In the genomic region with DNA sequence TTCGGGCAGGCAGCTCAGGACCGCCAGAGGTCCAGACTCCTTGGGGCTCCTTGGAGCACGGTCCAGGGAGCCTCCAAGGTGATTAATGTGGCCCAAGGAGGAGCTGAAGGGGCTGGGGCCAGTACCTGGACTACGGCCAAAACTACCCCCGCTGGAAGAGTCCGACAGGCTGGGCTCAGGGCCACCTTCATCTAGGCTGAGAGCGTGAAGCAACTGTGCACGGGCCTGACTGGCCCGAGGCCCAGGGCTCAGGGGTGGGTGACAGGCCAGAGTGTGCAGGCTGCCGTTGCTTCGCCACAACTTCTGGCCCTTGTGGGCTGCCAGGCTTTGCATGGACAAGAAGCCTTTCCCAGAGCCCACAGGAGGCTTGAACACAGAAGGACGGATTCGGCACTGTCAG, we compare ENCODE assay signal across 16 mouse cellular contexts. TPM values are rescaled to one million over a fixed set of nuclear protein-coding genes. Genes with fewer than 3 reads are reported as not detected.
A peak's percentile ranks its signal among the peaks of the same experiment; 100 is the strongest.
DNase-seq lines count a peak whose midpoint lies in the region; ATAC-seq and TF ChIP-seq lines count a peak whose summit lies in the region.
"Had no signal": no experiment of that assay in that cellular context is flagged by ENCODE, and none has a peak within 500 bp of the region (broad histone marks: within the 10 kb centered on the region; RNA-seq: fewer than 3 reads in every experiment).

No protein-coding gene starts in this region.

- H3K4me2 ChIP-seq in hindbrain, embryonic 14.5 days (replicated peaks), result no peak overlapping the region
- H3K4me2 ChIP-seq in lung, postnatal 0 days (replicated peaks; ENCODE audit: low read depth, low read length), result no peak overlapping the region
- H3K4me2 ChIP-seq: embryonic facial prominence, embryonic 13.5 days; forebrain, embryonic 15.5 days; liver, embryonic 15.5 days; neural tube, embryonic 15.5 days; stomach, embryonic 15.5 days had no signal

- TF ChIP-seq EP300 in lung, postnatal 0 days (IDR thresholded peaks at IDR 0.05), result no peak

- peaks cover 39% of the 10 kb centered on the region for H3K36me3 ChIP-seq in hindbrain, embryonic 10.5 days
- no peaks in the 10 kb centered on the region for H3K36me3 ChIP-seq in hindbrain, embryonic 14.5 days (replicated peaks; ENCODE audit: control insufficient read depth, insufficient read depth)
- no peaks in the 10 kb centered on the region for H3K36me3 ChIP-seq in lung, postnatal 0 days (ENCODE audit: insufficient read depth, low read length)
- peaks cover 50% of the 10 kb centered on the region for H3K36me3 ChIP-seq in limb, embryonic 10.5 days
- H3K36me3 ChIP-seq: forebrain, embryonic 15.5 days; liver, embryonic 15.5 days had no signal

- no peak for ATAC-seq in cerebellum, adult (ENCODE audit: insufficient number of reproducible peaks, low FRiP score, low TSS enrichment)
- no peak for ATAC-seq in hindbrain, embryonic 14.5 days (ENCODE audit: low FRiP score)
- no peak for ATAC-seq in lung, postnatal 0 days
- ATAC-seq: forebrain, embryonic 15.5 days; inflammation-experienced regulatory T-cells, adult 6 months; midbrain, embryonic 16.5 days had no signal

- 0 out of 2 replicates have a peak overlapping the region, but pooled peaks have one; percentile 31 for H3K27ac ChIP-seq in hindbrain, embryonic 10.5 days
- H3K27ac ChIP-seq in hindbrain, embryonic 14.5 days, result no peak overlapping the region
- H3K27ac ChIP-seq in lung, postnatal 0 days (ENCODE audit: low read length), result peak overlapping the region; percentile 9; the same call in 1 of the 2 replicates
- peak overlapping the region; percentile 31 for H3K27ac ChIP-seq in limb, embryonic 10.5 days
- H3K27ac ChIP-seq: embryonic facial prominence, embryonic 13.5 days; forebrain, embryonic 15.5 days; liver, embryonic 15.5 days; neural tube, embryonic 15.5 days; stomach, embryonic 15.5 days had no signal

- no peak overlapping the region for H3K4me3 ChIP-seq in hindbrain, embryonic 10.5 days
- no peak overlapping the region for H3K4me3 ChIP-seq in hindbrain, embryonic 14.5 days (replicated peaks; ENCODE audit: low read length)
- no peak overlapping the region for H3K4me3 ChIP-seq in lung, postnatal 0 days (ENCODE audit: low read depth, low read length)
- H3K4me3 ChIP-seq in limb, embryonic 10.5 days, result no peak overlapping the region
- H3K4me3 ChIP-seq: embryonic facial prominence, embryonic 13.5 days; forebrain, embryonic 15.5 days; liver, embryonic 15.5 days; neural tube, embryonic 15.5 days; stomach, embryonic 15.5 days had no signal

- H3K27me3 ChIP-seq in hindbrain, embryonic 10.5 days (ENCODE audit: insufficient read depth, poor library complexity, severe bottlenecking), result peaks cover 19% of the 10 kb centered on the region
- peaks cover 14% of the 10 kb centered on the region; the same call in 1 of the 2 replicates for H3K27me3 ChIP-seq in hindbrain, embryonic 14.5 days (ENCODE audit: control insufficient read depth, insufficient read depth, low read length)
- no peaks in the 10 kb centered on the region for H3K27me3 ChIP-seq in lung, postnatal 0 days (replicated peaks; ENCODE audit: insufficient read depth, low read length)
- no peaks in the 10 kb centered on the region for H3K27me3 ChIP-seq in limb, embryonic 10.5 days (ENCODE audit: low read depth, poor library complexity, severe bottlenecking)
- H3K27me3 ChIP-seq: stomach, embryonic 15.5 days had no signal

- no peak for TF ChIP-seq CTCF in lung, postnatal 0 days (IDR thresholded peaks at IDR 0.05)

- peaks cover 59% of the 10 kb centered on the region for H3K4me1 ChIP-seq in hindbrain, embryonic 10.5 days (replicated peaks)
- peaks cover 20% of the 10 kb centered on the region for H3K4me1 ChIP-seq in hindbrain, embryonic 14.5 days (replicated peaks; ENCODE audit: control insufficient read depth, insufficient read depth, low read length)
- H3K4me1 ChIP-seq in lung, postnatal 0 days (ENCODE audit: insufficient read depth, low read depth, low read length), result peaks cover 8% of the 10 kb centered on the region
- peaks cover 71% of the 10 kb centered on the region for H3K4me1 ChIP-seq in limb, embryonic 10.5 days

- DNase-seq in cerebellum, postnatal 14 days, result peak; percentile 72 to 78
- no peak for DNase-seq in hindbrain, embryonic 10.5 days (ENCODE audit: low spot score)
- DNase-seq in hindbrain, embryonic 14.5 days (ENCODE audit: low spot score), result no peak
- peak; percentile 38 for DNase-seq in lung, postnatal 0 days (ENCODE audit: low spot score)
- DNase-seq in lung, postnatal 25 days (ENCODE audit: low spot score), result no peak
- no peak for DNase-seq in limb, embryonic 10.5 days (ENCODE audit: low spot score)
- no peak for DNase-seq in kidney, adult 18-20 months
- DNase-seq: B cell, adult 2 months had no signal

- no peaks in the 10 kb centered on the region for H3K9me3 ChIP-seq in hindbrain, embryonic 10.5 days
- H3K9me3 ChIP-seq in hindbrain, embryonic 14.5 days (ENCODE audit: control insufficient read depth, low read length), result no peaks in the 10 kb centered on the region
- H3K9me3 ChIP-seq in lung, postnatal 0 days (ENCODE audit: low read length), result no peaks in the 10 kb centered on the region
- H3K9me3 ChIP-seq in limb, embryonic 10.5 days (replicated peaks), result no peaks in the 10 kb centered on the region
- H3K9me3 ChIP-seq: embryonic facial prominence, embryonic 13.5 days; forebrain, embryonic 15.5 days; liver, embryonic 15.5 days; neural tube, embryonic 15.5 days; stomach, embryonic 15.5 days had no signal

- H3K9ac ChIP-seq in hindbrain, embryonic 14.5 days, result no peak overlapping the region
- no peak overlapping the region for H3K9ac ChIP-seq in lung, postnatal 0 days (replicated peaks; ENCODE audit: low read depth)
- H3K9ac ChIP-seq: forebrain, embryonic 15.5 days; liver, embryonic 15.5 days; neural tube, embryonic 15.5 days; stomach, embryonic 15.5 days had no signal

- WGBS in hindbrain, embryonic 10.5 days, result 89% methylated on average over 13 of the region's 13 CpGs
- 71% methylated on average over 13 of the region's 13 CpGs for WGBS in hindbrain, embryonic 14.5 days
- 43% methylated on average over 13 of the region's 13 CpGs for WGBS in lung, postnatal 0 days
- WGBS in limb, embryonic 10.5 days, result 93% methylated on average over 13 of the region's 13 CpGs

RNA-seq across cellular contexts. Expression of a gene that starts 5.3 kb away (rescaled TPM):
- 18.3 and 19.5 TPM in 2 replicates for polyA plus RNA-seq in hindbrain, embryonic 10.5 days (2016; fragmentation: Nextera tagmentation; extraction: Ambion mirVana)
- 19.9 and 22.4 TPM in 2 replicates for polyA plus RNA-seq in hindbrain, embryonic 14.5 days (2014; fragmentation: Nextera tagmentation; extraction: Ambion mirVana)
- polyA plus RNA-seq in lung, postnatal 0 days (2015; fragmentation: Nextera tagmentation; extraction: Ambion mirVana), result 43.9 and 44.7 TPM in 2 replicates
- 27.9 and 34.3 TPM in 2 replicates for polyA plus RNA-seq in limb, embryonic 10.5 days (2016; fragmentation: Nextera tagmentation; extraction: Ambion mirVana)

RNA-seq across cellular contexts. Expression of a gene that starts 5.5 kb away (rescaled TPM):
- polyA plus RNA-seq in hindbrain, embryonic 10.5 days (2016; fragmentation: Nextera tagmentation; extraction: Ambion mirVana), result 0.82 and 1.3 TPM in 2 replicates
- 1.1 and 1.2 TPM in 2 replicates for polyA plus RNA-seq in hindbrain, embryonic 14.5 days (2014; fragmentation: Nextera tagmentation; extraction: Ambion mirVana)
- 2.5 and 3.1 TPM in 2 replicates for polyA plus RNA-seq in lung, postnatal 0 days (2015; fragmentation: Nextera tagmentation; extraction: Ambion mirVana)
- 3.2 and 4.1 TPM in 2 replicates for polyA plus RNA-seq in limb, embryonic 10.5 days (2016; fragmentation: Nextera tagmentation; extraction: Ambion mirVana)

RNA-seq across cellular contexts. Expression of a gene that starts 9.6 kb away (rescaled TPM):
- 38.9 and 45.6 TPM in 2 replicates for polyA plus RNA-seq in hindbrain, embryonic 10.5 days (2016; fragmentation: Nextera tagmentation; extraction: Ambion mirVana)
- 77.7 and 78.4 TPM in 2 replicates for polyA plus RNA-seq in hindbrain, embryonic 14.5 days (2014; fragmentation: Nextera tagmentation; extraction: Ambion mirVana)
- 43.2 and 46.4 TPM in 2 replicates for polyA plus RNA-seq in lung, postnatal 0 days (2015; fragmentation: Nextera tagmentation; extraction: Ambion mirVana)
- polyA plus RNA-seq in limb, embryonic 10.5 days (2016; fragmentation: Nextera tagmentation; extraction: Ambion mirVana), result 37.1 and 42.1 TPM in 2 replicates

RNA-seq across cellular contexts. Expression of a gene that starts 25.8 kb away (rescaled TPM):
- polyA plus RNA-seq in hindbrain, embryonic 10.5 days (2016; fragmentation: Nextera tagmentation; extraction: Ambion mirVana), result 209 and 250 TPM in 2 replicates
- 103 and 118 TPM in 2 replicates for polyA plus RNA-seq in hindbrain, embryonic 14.5 days (2014; fragmentation: Nextera tagmentation; extraction: Ambion mirVana)
- 60.1 and 67.2 TPM in 2 replicates for polyA plus RNA-seq in lung, postnatal 0 days (2015; fragmentation: Nextera tagmentation; extraction: Ambion mirVana)
- polyA plus RNA-seq in limb, embryonic 10.5 days (2016; fragmentation: Nextera tagmentation; extraction: Ambion mirVana), result 230 and 312 TPM in 2 replicates

RNA-seq across cellular contexts. Expression of a gene that starts 38.6 kb away (rescaled TPM):
- 607 and 630 TPM in 2 replicates for polyA plus RNA-seq in hindbrain, embryonic 10.5 days (2016; fragmentation: Nextera tagmentation; extraction: Ambion mirVana)
- polyA plus RNA-seq in hindbrain, embryonic 14.5 days (2014; fragmentation: Nextera tagmentation; extraction: Ambion mirVana), result 399 and 421 TPM in 2 replicates
- polyA plus RNA-seq in lung, postnatal 0 days (2015; fragmentation: Nextera tagmentation; extraction: Ambion mirVana), result 152 and 167 TPM in 2 replicates
- polyA plus RNA-seq in limb, embryonic 10.5 days (2016; fragmentation: Nextera tagmentation; extraction: Ambion mirVana), result 723 and 764 TPM in 2 replicates

Comparison
In these comparisons a context has a peak if more than half of its experiments do, and no peak if none do; other contexts are left out.
1. DNase-seq: peak in cerebellum, postnatal 14 days (2 of 2) and lung, postnatal 0 days (single experiment); none in hindbrain, embryonic 10.5 days (single experiment), hindbrain, embryonic 14.5 days (single experiment), lung, postnatal 25 days (single experiment), limb, embryonic 10.5 days (single experiment) and kidney, adult 18-20 months (single experiment).